Mouse (Mus musculus) ES-Bruce4 (cell line): Measurements from ENCODE around the gene Cpb1.

ENCODE experiments used
- CTCF ChIP-seq: IDR thresholded peaks from one replicate; pipeline ENCODE4 v1.8.1; 2011; ENCODE audit warnings: low read depth, low read length
- EP300 ChIP-seq: IDR thresholded peaks from 2 replicates; pipeline ENCODE4 v1.6.1; 2011; ENCODE audit warnings: low read depth, low read length; ENCODE audit not compliant: insufficient read depth
- POLR2A ChIP-seq: IDR thresholded peaks from one replicate; pipeline ENCODE4 v1.8.1; 2011; ENCODE audit warnings: low read length; ENCODE audit not compliant: insufficient read depth

- TF ChIP-seq POLR2A (no peak), CTCF (no peak), EP300 (no peak)
Measured at GRCm38 (mm10) chr3:20239741-20240140, 35.8 kb downstream of the Cpb1 start.
